10 mouse cellular contexts compared by ENCODE assay signal in genomic region chr17:29731266-29731952, GRCm38 (mm10). TPM values are rescaled to one million over a fixed set of nuclear protein-coding genes. Genes with fewer than 3 reads are reported as not detected.
A peak's percentile ranks its signal among the peaks of the same experiment; 100 is the strongest.
DNase-seq lines count a peak whose midpoint lies in the region; ATAC-seq and TF ChIP-seq lines count a peak whose summit lies in the region.
"Had no signal": no experiment of that assay in that cellular context is flagged by ENCODE, and none has a peak within 500 bp of the region (broad histone marks: within the 10 kb centered on the region; RNA-seq: fewer than 3 reads in every experiment).

No protein-coding gene starts in this region.

- ATAC-seq in neural tube, embryonic 11.5 days (ENCODE audit: insufficient read depth, low FRiP score, low TSS enrichment): no peak
- no peak; the same call in 1 of the 2 replicates for ATAC-seq in forebrain, embryonic 12.5 days (ENCODE audit: low FRiP score)
- ATAC-seq in liver, postnatal 0 days: no peak
- ATAC-seq in intestine, embryonic 15.5 days: no peak

- H3K4me1 ChIP-seq in neural tube, embryonic 11.5 days (ENCODE audit: control insufficient read depth, insufficient read depth, low read length): peaks cover 10% of the 10 kb centered on the region; the same call in 1 of the 2 replicates
- H3K4me1 ChIP-seq in forebrain, embryonic 12.5 days: peaks cover 41% of the 10 kb centered on the region
- H3K4me1 ChIP-seq in limb, embryonic 10.5 days: peaks cover 27% of the 10 kb centered on the region
- H3K4me1 ChIP-seq in testis, adult 2 months (ENCODE audit: control insufficient read depth, insufficient read depth, low read length): peaks cover 4% of the 10 kb centered on the region; the same call in 1 of the 2 replicates
- peaks cover 9% of the 10 kb centered on the region; the same call in 1 of the 2 replicates for H3K4me1 ChIP-seq in liver, postnatal 0 days (ENCODE audit: insufficient read depth)
- no peaks in the 10 kb centered on the region for H3K4me1 ChIP-seq in intestine, embryonic 15.5 days (replicated peaks)

- no peak overlapping the region for H3K4me2 ChIP-seq in neural tube, embryonic 11.5 days (ENCODE audit: low read depth)
- H3K4me2 ChIP-seq in forebrain, embryonic 12.5 days: no peak overlapping the region
- no peak overlapping the region for H3K4me2 ChIP-seq in liver, postnatal 0 days (ENCODE audit: low read depth, low read length)
- H3K4me2 ChIP-seq in intestine, embryonic 15.5 days (replicated peaks): no peak overlapping the region

- 45% methylated on average over 12 of the region's 12 CpGs for WGBS in neural tube, embryonic 11.5 days
- WGBS in forebrain, embryonic 12.5 days: 44% methylated on average over 12 of the region's 12 CpGs
- 61% methylated on average over 12 of the region's 12 CpGs for WGBS in limb, embryonic 10.5 days
- WGBS in liver, postnatal 0 days (ENCODE audit: insufficient replicate concordance): 70% methylated on average over 12 of the region's 12 CpGs
- WGBS in intestine, embryonic 15.5 days: 50% methylated on average over 12 of the region's 12 CpGs

- TF ChIP-seq CTCF in testis, adult 2 months (IDR thresholded peaks at IDR 0.05; ENCODE audit: control insufficient read depth, insufficient read depth, insufficient replicate concordance, low read depth, low read length): no peak
- no peak for TF ChIP-seq CTCF in liver, postnatal 0 days (IDR thresholded peaks at IDR 0.05; ENCODE audit: low read depth)

- no peaks in the 10 kb centered on the region for H3K9me3 ChIP-seq in neural tube, embryonic 11.5 days (ENCODE audit: control insufficient read depth, low read length)
- H3K9me3 ChIP-seq in forebrain, embryonic 12.5 days: no peaks in the 10 kb centered on the region
- no peaks in the 10 kb centered on the region for H3K9me3 ChIP-seq in limb, embryonic 10.5 days (replicated peaks)
- no peaks in the 10 kb centered on the region for H3K9me3 ChIP-seq in liver, postnatal 0 days (ENCODE audit: low read length)
- H3K9me3 ChIP-seq in intestine, embryonic 15.5 days: no peaks in the 10 kb centered on the region
- H3K9me3 ChIP-seq: G1E had no signal

- TF ChIP-seq POLR2A in testis, adult 2 months (IDR thresholded peaks at IDR 0.05; ENCODE audit: control insufficient read depth, low read depth, low read length): no peak

- DNase-seq in neural tube, embryonic 11.5 days (ENCODE audit: low spot score): no peak
- no peak for DNase-seq in neural tube, embryonic 10.5 days (ENCODE audit: extremely low spot score, low spot score)
- no peak for DNase-seq in limb, embryonic 10.5 days (ENCODE audit: low spot score)
- no peak for DNase-seq in liver, postnatal 0 days
- DNase-seq: spleen, adult 18-20 months had no signal

- no peak for TF ChIP-seq EP300 in liver, postnatal 0 days (IDR thresholded peaks at IDR 0.05; ENCODE audit: low read depth)

- H3K9ac ChIP-seq in neural tube, embryonic 11.5 days (ENCODE audit: low read length): no peak overlapping the region
- no peak overlapping the region; the same call in 1 of the 2 replicates for H3K9ac ChIP-seq in forebrain, embryonic 12.5 days
- no peak overlapping the region for H3K9ac ChIP-seq in liver, postnatal 0 days (replicated peaks)
- no peak overlapping the region for H3K9ac ChIP-seq in intestine, embryonic 15.5 days
- H3K9ac ChIP-seq: liver, embryonic 14.5 days had no signal

- H3K27ac ChIP-seq in neural tube, embryonic 11.5 days (ENCODE audit: low read depth, low read length): peak overlapping the region; percentile 73
- H3K27ac ChIP-seq in forebrain, embryonic 12.5 days: peak overlapping the region; percentile 76
- peak overlapping the region; percentile 46 for H3K27ac ChIP-seq in limb, embryonic 10.5 days
- peak overlapping the region; percentile 82 for H3K27ac ChIP-seq in testis, adult 2 months (ENCODE audit: control insufficient read depth, insufficient read depth, low read depth, low read length)
- no peak overlapping the region for H3K27ac ChIP-seq in liver, postnatal 0 days (ENCODE audit: low read depth)
- no peak overlapping the region for H3K27ac ChIP-seq in intestine, embryonic 15.5 days
- H3K27ac ChIP-seq: liver, embryonic 14.5 days had no signal

- H3K27me3 ChIP-seq in neural tube, embryonic 11.5 days (ENCODE audit: control insufficient read depth, insufficient read depth, low read length): no peaks in the 10 kb centered on the region
- H3K27me3 ChIP-seq in forebrain, embryonic 12.5 days: no peaks in the 10 kb centered on the region
- H3K27me3 ChIP-seq in limb, embryonic 10.5 days (ENCODE audit: low read depth, poor library complexity, severe bottlenecking): no peaks in the 10 kb centered on the region
- H3K27me3 ChIP-seq in testis, adult 2 months (ENCODE audit: control insufficient read depth, insufficient read depth, low read length): no peaks in the 10 kb centered on the region
- H3K27me3 ChIP-seq in liver, postnatal 0 days (ENCODE audit: insufficient read depth, low read length): no peaks in the 10 kb centered on the region
- H3K27me3 ChIP-seq in intestine, embryonic 15.5 days (replicated peaks): no peaks in the 10 kb centered on the region

- no peak overlapping the region for H3K4me3 ChIP-seq in neural tube, embryonic 11.5 days (ENCODE audit: low read depth, low read length)
- no peak overlapping the region for H3K4me3 ChIP-seq in forebrain, embryonic 12.5 days (replicated peaks)
- H3K4me3 ChIP-seq in limb, embryonic 10.5 days: no peak overlapping the region
- H3K4me3 ChIP-seq in testis, adult 2 months (ENCODE audit: control insufficient read depth, low read depth, low read length): no peak overlapping the region
- H3K4me3 ChIP-seq in liver, postnatal 0 days (ENCODE audit: low read depth, low read length): no peak overlapping the region
- no peak overlapping the region for H3K4me3 ChIP-seq in intestine, embryonic 15.5 days (replicated peaks)

- H3K36me3 ChIP-seq in neural tube, embryonic 11.5 days (ENCODE audit: control insufficient read depth, insufficient read depth, low read length): no peaks in the 10 kb centered on the region
- no peaks in the 10 kb centered on the region for H3K36me3 ChIP-seq in forebrain, embryonic 12.5 days (replicated peaks)
- no peaks in the 10 kb centered on the region for H3K36me3 ChIP-seq in limb, embryonic 10.5 days
- no peaks in the 10 kb centered on the region for H3K36me3 ChIP-seq in testis, adult 2 months (ENCODE audit: control insufficient read depth, insufficient read depth, low read length)
- no peaks in the 10 kb centered on the region for H3K36me3 ChIP-seq in liver, postnatal 0 days (replicated peaks; ENCODE audit: insufficient read depth, low read length)
- H3K36me3 ChIP-seq in intestine, embryonic 15.5 days: no peaks in the 10 kb centered on the region
- H3K36me3 ChIP-seq: G1E had no signal

RNA-seq across cellular contexts. Expression of gene Ccdc167, which starts 14.6 kb away (rescaled TPM):
- polyA plus RNA-seq in neural tube, embryonic 11.5 days (2014; fragmentation: Nextera tagmentation; extraction: Ambion mirVana): 16.1 and 16.4 TPM in 2 replicates
- polyA plus RNA-seq in forebrain, embryonic 12.5 days (2016; fragmentation: Nextera tagmentation; extraction: Ambion mirVana): 15.8 and 17.8 TPM in 2 replicates
- 16.2 and 21.4 TPM in 2 replicates for polyA plus RNA-seq in limb, embryonic 10.5 days (2016; fragmentation: Nextera tagmentation; extraction: Ambion mirVana)
- polyA plus RNA-seq in testis, adult 2 months (2012; rRNA removed): 1.5 and 1.6 TPM in 2 replicates
- polyA plus RNA-seq in liver, postnatal 0 days (2015; fragmentation: Nextera tagmentation; extraction: Ambion mirVana): 4.2 and 4.6 TPM in 2 replicates
- 12.2 and 14.0 TPM in 2 replicates for polyA plus RNA-seq in intestine, embryonic 15.5 days (2015; fragmentation: Nextera tagmentation; extraction: Ambion mirVana)

Comparison
In these comparisons a context has a peak if more than half of its experiments do, and no peak if none do; other contexts are left out.
1. H3K27ac ChIP-seq: peak in neural tube, embryonic 11.5 days (single experiment), forebrain, embryonic 12.5 days (single experiment), limb, embryonic 10.5 days (single experiment) and testis, adult 2 months (single experiment); none in liver, postnatal 0 days (single experiment) and intestine, embryonic 15.5 days (single experiment).